Mouse (Mus musculus): ENCODE measurements at regions not wholly inside any gene's neighbourhood (a gene's known extent, or its start where the extent isn't known, plus 50 kb on each side); places are given as distances from the start of the nearest gene placed in this dataset.

GRCm38 (mm10) chr5:42473493-42473892, 405.7 kb downstream of the Gm16223 start:
- CTCF ChIA-PET = no interaction called here
- POLR2A ChIA-PET = no interaction called here
- no peak for DNase-seq (ENCODE audit: low read depth, low spot score)

GRCm38 (mm10) chr5:42502124-42502801, 434.5 kb downstream of the Gm16223 start:
- no peak for TF ChIP-seq CTCF (IDR thresholded peaks at IDR 0.05)
- POLR2A ChIA-PET = interaction anchor here (0.6 kb wide), 1 partner anchor 1657 kb away, joined by 3 read pairs; no protein-coding TSS in a partner anchor
- H3K27me3 ChIP-seq = peaks cover 20% of the 10 kb centered on the region
- CTCF ChIA-PET = interaction anchor here (0.6 kb wide), 1 partner anchor 116 kb away, joined by 3 read pairs; no protein-coding TSS in a partner anchor
- in situ Hi-C loops (cut with MboI; ENCODE audit: low pct_unique_long_range_greater_than_20kb) = no loop called here
- ATAC-seq (no peak), DNase-seq (ENCODE audit: low read depth, low spot score) (no peak)

More at GRCm38 (mm10) chr5:42473493-42473892, 405.7 kb downstream of the Gm16223 start:
- in situ Hi-C loops (cut with MboI; ENCODE audit: low pct_unique_long_range_greater_than_20kb) = no loop called here
- no peak for ATAC-seq
- H3K27me3 ChIP-seq = peaks cover 21% of the 10 kb centered on the region
- no peak for TF ChIP-seq CTCF (IDR thresholded peaks at IDR 0.05)

- DNase-seq (ENCODE audit: low read depth, low spot score) = no peak
- TF ChIP-seq CTCF (IDR thresholded peaks at IDR 0.05) = no peak
- in situ Hi-C loops (cut with MboI; ENCODE audit: low pct_unique_long_range_greater_than_20kb) = no loop called here
- H3K27me3 ChIP-seq = peaks cover 21% of the 10 kb centered on the region
- CTCF ChIA-PET = no interaction called here
- POLR2A ChIA-PET = no interaction called here
- no peak for ATAC-seq
Observed at GRCm38 (mm10) chr5:42502802-42503136, 435.0 kb downstream of the Gm16223 start.

- peaks cover 28% of the 10 kb centered on the region for H3K27me3 ChIP-seq
- ATAC-seq (no peak), DNase-seq (ENCODE audit: low read depth, low spot score) (no peak)
- ChIA-PET POLR2A (no interaction called here), CTCF (no interaction called here)
- TF ChIP-seq CTCF (IDR thresholded peaks at IDR 0.05) = no peak
- in situ Hi-C loops (cut with MboI; ENCODE audit: low pct_unique_long_range_greater_than_20kb) = no loop called here
Observed at GRCm38 (mm10) chr5:42509200-42509599, 441.4 kb downstream of the Gm16223 start.

- DNase-seq (ENCODE audit: low read depth, low spot score) = no peak
- TF ChIP-seq CTCF (IDR thresholded peaks at IDR 0.05) = no peak
- H3K27me3 ChIP-seq = peaks cover 14% of the 10 kb centered on the region
- ChIA-PET POLR2A (no interaction called here), CTCF (no interaction called here)
- no peak for ATAC-seq
- in situ Hi-C loops (cut with MboI; ENCODE audit: low pct_unique_long_range_greater_than_20kb) = no loop called here
Observed at GRCm38 (mm10) chr5:42523116-42524113, 455.7 kb downstream of the Gm16223 start.

GRCm38 (mm10) chr5:42525431-42525830, 457.7 kb downstream of the Gm16223 start:
- no peak for ATAC-seq
- CTCF ChIA-PET = no interaction called here

GRCm38 (mm10) chr5:42560537-42560936, 492.8 kb downstream of the Gm16223 start:
- ChIA-PET CTCF (interaction anchor here (1.0 kb wide), 1 partner anchor 9 kb away, joined by 3 read pairs; no protein-coding TSS in a partner anchor), POLR2A (no interaction called here)
- H3K27me3 ChIP-seq = peaks cover 14% of the 10 kb centered on the region
- in situ Hi-C loops (cut with MboI; ENCODE audit: low pct_unique_long_range_greater_than_20kb) = no loop called here
- DNase-seq (ENCODE audit: low read depth, low spot score) (no peak), ATAC-seq (no peak)
- no peak for TF ChIP-seq CTCF (IDR thresholded peaks at IDR 0.05)

More at GRCm38 (mm10) chr5:42525431-42525830, 457.7 kb downstream of the Gm16223 start:
- H3K27me3 ChIP-seq = peaks cover 21% of the 10 kb centered on the region
- POLR2A ChIA-PET = no interaction called here
- no peak for TF ChIP-seq CTCF (IDR thresholded peaks at IDR 0.05)
- in situ Hi-C loops (cut with MboI; ENCODE audit: low pct_unique_long_range_greater_than_20kb) = no loop called here
- DNase-seq (ENCODE audit: low read depth, low spot score) = no peak

GRCm38 (mm10) chr5:42563406-42563805, 495.6 kb downstream of the Gm16223 start:
- CTCF ChIA-PET = no interaction called here
- ATAC-seq = no peak
- POLR2A ChIA-PET = no interaction called here
- in situ Hi-C loops (cut with MboI; ENCODE audit: low pct_unique_long_range_greater_than_20kb) = no loop called here
- peaks cover 8% of the 10 kb centered on the region for H3K27me3 ChIP-seq
- no peak for DNase-seq (ENCODE audit: low read depth, low spot score)
- no peak for TF ChIP-seq CTCF (IDR thresholded peaks at IDR 0.05)

- peaks cover 4% of the 10 kb centered on the region for H3K27me3 ChIP-seq
- in situ Hi-C loops (cut with MboI; ENCODE audit: low pct_unique_long_range_greater_than_20kb) = no loop called here
- ATAC-seq = no peak
- POLR2A ChIA-PET = no interaction called here
- TF ChIP-seq CTCF (IDR thresholded peaks at IDR 0.05) = no peak
- DNase-seq (ENCODE audit: low read depth, low spot score) = no peak
- CTCF ChIA-PET = no interaction called here
Observed at GRCm38 (mm10) chr5:42575971-42576370, 508.2 kb downstream of the Gm16223 start.

GRCm38 (mm10) chr5:42578208-42578844, 510.6 kb downstream of the Gm16223 start:
- DNase-seq (ENCODE audit: low read depth, low spot score) (no peak), ATAC-seq (no peak)
- TF ChIP-seq CTCF (IDR thresholded peaks at IDR 0.05) = no peak
- peaks cover 2% of the 10 kb centered on the region for H3K27me3 ChIP-seq
- in situ Hi-C loops (cut with MboI; ENCODE audit: low pct_unique_long_range_greater_than_20kb) = no loop called here
- ChIA-PET POLR2A (no interaction called here), CTCF (no interaction called here)

- POLR2A ChIA-PET = no interaction called here
- in situ Hi-C loops (cut with MboI; ENCODE audit: low pct_unique_long_range_greater_than_20kb) = no loop called here
- DNase-seq (ENCODE audit: low read depth, low spot score) (no peak), ATAC-seq (no peak)
- peaks cover 11% of the 10 kb centered on the region for H3K27me3 ChIP-seq
- no peak for TF ChIP-seq CTCF (IDR thresholded peaks at IDR 0.05)
- CTCF ChIA-PET = no interaction called here
Observed at GRCm38 (mm10) chr5:42620698-42621097, 552.9 kb downstream of the Gm16223 start.

All from Patski (cell line).